Mouse (Mus musculus): ENCODE data around the gene Gja5. TPM values are rescaled to one million over a fixed set of nuclear protein-coding genes. Genes with fewer than 3 reads are reported as not detected.
"Not testable (repeated sequence)": the region's sequence is repeated elsewhere in the genome, so short reads cannot be mapped to it uniquely, and the experiment has no call there.

Gja5 gene
- polyA plus RNA-seq, 1 experiment from 2014 or later = 3.5 TPM

- Histone ChIP-seq H3K27ac (ENCODE audit: low read depth, low read length) (no peak overlapping the region), H3K4me2 (ENCODE audit: low read depth) (no peak overlapping the region), H3K36me3 (ENCODE audit: control insufficient read depth, insufficient read depth, low read length) (no peaks in the 10 kb centered on the region), H3K9ac (ENCODE audit: low read length) (no peak overlapping the region), H3K9me3 (ENCODE audit: control insufficient read depth, low read length) (no peaks in the 10 kb centered on the region), H3K4me1 (ENCODE audit: control insufficient read depth, insufficient read depth, low read length) (no peaks in the 10 kb centered on the region), H3K27me3 (ENCODE audit: control insufficient read depth, insufficient read depth, low read length) (no peaks in the 10 kb centered on the region), H3K4me3 (ENCODE audit: low read depth, low read length) (no peak overlapping the region)
- ATAC-seq (ENCODE audit: insufficient read depth, low FRiP score, low TSS enrichment) = no peak
- no peak for DNase-seq (ENCODE audit: low spot score)
- WGBS = 62% methylated on average over 4 of the region's 4 CpGs
Measured at GRCm38 (mm10) chr3:97078436-97078835, 173.9 kb downstream of the Gja5 start.

DNA sequence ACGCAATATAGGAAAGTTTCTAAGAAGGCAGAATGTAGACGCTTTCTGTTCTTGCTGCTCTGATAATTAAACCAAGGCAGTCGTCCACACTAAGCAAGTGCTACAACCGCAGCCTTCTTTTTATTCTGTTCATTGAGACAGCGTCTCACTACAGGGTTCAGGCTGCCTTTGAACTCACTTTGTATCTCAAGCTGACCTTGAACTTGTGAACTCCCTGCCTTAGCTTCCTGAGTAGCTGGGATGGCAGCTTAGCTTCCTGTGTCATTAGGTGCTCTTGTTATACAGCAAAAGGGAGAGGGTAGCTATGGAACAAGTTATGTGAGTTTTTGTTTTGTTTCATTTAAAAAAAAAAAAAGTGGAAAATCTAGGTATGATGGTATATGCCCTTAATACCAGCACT lies 177.7 kb downstream of the Gja5 start:
- DNase-seq (ENCODE audit: low spot score) = no peak
- no peak for ATAC-seq (ENCODE audit: insufficient read depth, low FRiP score, low TSS enrichment)
- Histone ChIP-seq H3K27ac (ENCODE audit: low read depth, low read length) (no peak overlapping the region), H3K4me1 (ENCODE audit: control insufficient read depth, insufficient read depth, low read length) (no peaks in the 10 kb centered on the region), H3K36me3 (ENCODE audit: control insufficient read depth, insufficient read depth, low read length) (no peaks in the 10 kb centered on the region), H3K27me3 (ENCODE audit: control insufficient read depth, insufficient read depth, low read length) (no peaks in the 10 kb centered on the region), H3K4me2 (ENCODE audit: low read depth) (no peak overlapping the region), H3K9ac (ENCODE audit: low read length) (no peak overlapping the region), H3K9me3 (ENCODE audit: control insufficient read depth, low read length) (no peaks in the 10 kb centered on the region), H3K4me3 (ENCODE audit: low read depth, low read length) (no peak overlapping the region)
- 83% methylated on average over 5 of the region's 5 CpGs for WGBS

- Histone ChIP-seq H3K4me3 (ENCODE audit: low read depth, low read length) (no peak overlapping the region), H3K27ac (ENCODE audit: low read depth, low read length) (no peak overlapping the region), H3K27me3 (ENCODE audit: control insufficient read depth, insufficient read depth, low read length) (no peaks in the 10 kb centered on the region), H3K36me3 (ENCODE audit: control insufficient read depth, insufficient read depth, low read length) (no peaks in the 10 kb centered on the region), H3K4me2 (ENCODE audit: low read depth) (no peak overlapping the region), H3K9me3 (ENCODE audit: control insufficient read depth, low read length) (no peaks in the 10 kb centered on the region), H3K9ac (ENCODE audit: low read length) (no peak overlapping the region), H3K4me1 (ENCODE audit: control insufficient read depth, insufficient read depth, low read length) (no peaks in the 10 kb centered on the region)
- no peak for DNase-seq (ENCODE audit: low spot score)
- ATAC-seq (ENCODE audit: insufficient read depth, low FRiP score, low TSS enrichment) = no peak
- 80% methylated on average over 4 of the region's 4 CpGs for WGBS
Measured at GRCm38 (mm10) chr3:97087326-97087725, 182.8 kb downstream of the Gja5 start.

GRCm38 (mm10) chr3:97088291-97088690 lies 183.8 kb downstream of the Gja5 start:
- not testable (repeated sequence) for DNase-seq (ENCODE audit: low spot score); H3K4me2 ChIP-seq (ENCODE audit: low read depth); H3K36me3 ChIP-seq (ENCODE audit: control insufficient read depth, insufficient read depth, low read length); H3K4me3 ChIP-seq (ENCODE audit: low read depth, low read length); H3K27ac ChIP-seq (ENCODE audit: low read depth, low read length); H3K9me3 ChIP-seq (ENCODE audit: control insufficient read depth, low read length); H3K27me3 ChIP-seq (ENCODE audit: control insufficient read depth, insufficient read depth, low read length); H3K4me1 ChIP-seq (ENCODE audit: control insufficient read depth, insufficient read depth, low read length); ATAC-seq (ENCODE audit: insufficient read depth, low FRiP score, low TSS enrichment); H3K9ac ChIP-seq (ENCODE audit: low read length)
- WGBS = 86% methylated on average over 4 of the region's 4 CpGs

- not testable (repeated sequence) for H3K4me2 ChIP-seq (ENCODE audit: low read depth); DNase-seq (ENCODE audit: low spot score); H3K9ac ChIP-seq (ENCODE audit: low read length); H3K36me3 ChIP-seq (ENCODE audit: control insufficient read depth, insufficient read depth, low read length); H3K9me3 ChIP-seq (ENCODE audit: control insufficient read depth, low read length); H3K27ac ChIP-seq (ENCODE audit: low read depth, low read length); H3K4me3 ChIP-seq (ENCODE audit: low read depth, low read length); H3K4me1 ChIP-seq (ENCODE audit: control insufficient read depth, insufficient read depth, low read length); H3K27me3 ChIP-seq (ENCODE audit: control insufficient read depth, insufficient read depth, low read length); ATAC-seq (ENCODE audit: insufficient read depth, low FRiP score, low TSS enrichment)
- WGBS = 83% methylated on average over 7 of the region's 7 CpGs
Measured at GRCm38 (mm10) chr3:97091971-97092370, 187.5 kb downstream of the Gja5 start.

DNA sequence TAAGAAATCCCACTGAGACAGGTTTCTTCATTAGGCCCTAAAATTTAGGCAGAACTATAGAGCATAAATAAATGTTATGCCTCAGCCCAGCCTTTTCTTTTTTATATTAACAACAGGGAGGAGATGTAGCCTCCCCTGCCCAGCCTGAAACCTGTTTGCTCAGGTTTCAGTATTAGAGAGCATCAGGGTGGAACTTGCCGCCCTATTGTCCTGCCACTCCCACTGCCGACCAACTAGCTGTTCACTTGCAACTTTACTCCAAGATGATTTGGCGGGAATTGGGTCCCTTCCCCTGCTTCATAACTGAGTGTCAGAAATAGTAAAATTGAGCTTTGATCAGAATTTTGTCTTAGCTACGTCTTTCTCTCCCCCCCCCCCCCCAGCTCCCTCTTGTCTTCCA lies 192.2 kb downstream of the Gja5 start:
- not testable (repeated sequence) for ATAC-seq (ENCODE audit: insufficient read depth, low FRiP score, low TSS enrichment); H3K27me3 ChIP-seq (ENCODE audit: control insufficient read depth, insufficient read depth, low read length); H3K9me3 ChIP-seq (ENCODE audit: control insufficient read depth, low read length); H3K4me3 ChIP-seq (ENCODE audit: low read depth, low read length); H3K4me1 ChIP-seq (ENCODE audit: control insufficient read depth, insufficient read depth, low read length); H3K9ac ChIP-seq (ENCODE audit: low read length); H3K27ac ChIP-seq (ENCODE audit: low read depth, low read length); DNase-seq (ENCODE audit: low spot score); H3K36me3 ChIP-seq (ENCODE audit: control insufficient read depth, insufficient read depth, low read length); H3K4me2 ChIP-seq (ENCODE audit: low read depth)
- WGBS = 85% methylated on average over 4 of the region's 4 CpGs

GRCm38 (mm10) chr3:97100784-97101641 lies 196.5 kb downstream of the Gja5 start:
- DNase-seq (ENCODE audit: low spot score) (no peak), ATAC-seq (ENCODE audit: insufficient read depth, low FRiP score, low TSS enrichment) (no peak)
- H3K4me3 ChIP-seq (ENCODE audit: low read depth, low read length) = no peak overlapping the region
- no peaks in the 10 kb centered on the region for H3K27me3 ChIP-seq (ENCODE audit: control insufficient read depth, insufficient read depth, low read length)
- no peaks in the 10 kb centered on the region for H3K9me3 ChIP-seq (ENCODE audit: control insufficient read depth, low read length)
- no peak overlapping the region for H3K9ac ChIP-seq (ENCODE audit: low read length)
- H3K27ac ChIP-seq (ENCODE audit: low read depth, low read length) = no peak overlapping the region
- H3K4me1 ChIP-seq (ENCODE audit: control insufficient read depth, insufficient read depth, low read length) = no peaks in the 10 kb centered on the region
- 78% methylated on average over 10 of the region's 10 CpGs for WGBS
- H3K4me2 ChIP-seq (ENCODE audit: low read depth) = no peak overlapping the region
- H3K36me3 ChIP-seq (ENCODE audit: control insufficient read depth, insufficient read depth, low read length) = no peaks in the 10 kb centered on the region

GRCm38 (mm10) chr3:97103946-97104345 lies 199.5 kb downstream of the Gja5 start:
- 88% methylated on average over 2 of the region's 5 CpGs for WGBS

GRCm38 (mm10) chr3:97104696-97105430 lies 200.4 kb downstream of the Gja5 start:
- WGBS = 61% methylated on average over 1 of the region's 1 CpGs
- no peak for ATAC-seq (ENCODE audit: insufficient read depth, low FRiP score, low TSS enrichment)
- no peak overlapping the region for H3K4me2 ChIP-seq (ENCODE audit: low read depth)
- no peak for DNase-seq (ENCODE audit: low spot score)
- no peak overlapping the region for H3K27ac ChIP-seq (ENCODE audit: low read depth, low read length)
- no peak overlapping the region for H3K9ac ChIP-seq (ENCODE audit: low read length)
- H3K27me3 ChIP-seq (ENCODE audit: control insufficient read depth, insufficient read depth, low read length) = no peaks in the 10 kb centered on the region
- no peak overlapping the region for H3K4me3 ChIP-seq (ENCODE audit: low read depth, low read length)
- H3K36me3 ChIP-seq (ENCODE audit: control insufficient read depth, insufficient read depth, low read length) = no peaks in the 10 kb centered on the region
- H3K4me1 ChIP-seq (ENCODE audit: control insufficient read depth, insufficient read depth, low read length) = no peaks in the 10 kb centered on the region
- H3K9me3 ChIP-seq (ENCODE audit: control insufficient read depth, low read length) = no peaks in the 10 kb centered on the region

More at GRCm38 (mm10) chr3:97103946-97104345, 199.5 kb downstream of the Gja5 start:
- not testable (repeated sequence) for DNase-seq (ENCODE audit: low spot score); H3K27ac ChIP-seq (ENCODE audit: low read depth, low read length); H3K4me1 ChIP-seq (ENCODE audit: control insufficient read depth, insufficient read depth, low read length); H3K36me3 ChIP-seq (ENCODE audit: control insufficient read depth, insufficient read depth, low read length); H3K9ac ChIP-seq (ENCODE audit: low read length); H3K27me3 ChIP-seq (ENCODE audit: control insufficient read depth, insufficient read depth, low read length); H3K4me3 ChIP-seq (ENCODE audit: low read depth, low read length); H3K4me2 ChIP-seq (ENCODE audit: low read depth); H3K9me3 ChIP-seq (ENCODE audit: control insufficient read depth, low read length); ATAC-seq (ENCODE audit: insufficient read depth, low FRiP score, low TSS enrichment)
